Mouse (Mus musculus) MEL (cell line): ENCODE results near the gene 4933428G20Rik.

Experiments used
- CHD2 ChIP-seq: IDR thresholded peaks from 2 replicates; pipeline ENCODE4 v1.6.1; 2011; ENCODE audit warnings: low read length, improper control_type of control experiment
- CTCF ChIP-seq, 3 experiments: IDR thresholded peaks in 2 of 3; conservative IDR thresholded peaks in 1 of 3; 2 replicates each; pipeline ENCODE4 v1.5.1; 2011 to 2012; ENCODE audit warnings: low read length in 3 of 3, low read depth in 2 of 3, mild to moderate bottlenecking in 2 of 3, improper control_type of control experiment in 1 of 3, inconsistent platforms in 1 of 3, mixed read lengths in 1 of 3, moderate library complexity in 1 of 3; ENCODE audit not compliant: control insufficient read depth in 1 of 3, insufficient read depth in 1 of 3, poor library complexity in 1 of 3, severe bottlenecking in 1 of 3
- EP300 ChIP-seq, 2 experiments: IDR thresholded peaks; 2 replicates each; pipeline ENCODE4 v1.6.1; 2011; ENCODE audit warnings: improper control_type of control experiment in 2 of 2, low read length in 2 of 2, low read depth in 1 of 2, mild to moderate bottlenecking in 1 of 2
- GATA1 ChIP-seq: IDR thresholded peaks from 2 replicates; pipeline ENCODE4 v1.6.1; 2011; ENCODE audit warnings: low read depth, low read length, improper control_type of control experiment
- MEF2A ChIP-seq: IDR thresholded peaks from 2 replicates; pipeline ENCODE4 v1.6.1; 2014; ENCODE audit warnings: low read depth, mild to moderate bottlenecking, inconsistent platforms, low read length, improper control_type of control experiment; ENCODE audit not compliant: poor library complexity, insufficient replicate concordance, severe bottlenecking; ENCODE audit errors: extremely low read depth
- MXI1 ChIP-seq: IDR thresholded peaks from 2 replicates; pipeline ENCODE4 v1.6.1; 2011; ENCODE audit warnings: mild to moderate bottlenecking, low read depth, low read length, improper control_type of control experiment
- MYC ChIP-seq: IDR thresholded peaks from 2 replicates; pipeline ENCODE4 v1.6.1; 2011; ENCODE audit warnings: low read depth, mild to moderate bottlenecking, low read length, improper control_type of control experiment, moderate library complexity
- POLR2A ChIP-seq, 2 experiments: IDR thresholded peaks; 2 replicates each; pipeline ENCODE4 v1.6.1; 2011 to 2012; ENCODE audit warnings: low read length in 2 of 2, mild to moderate bottlenecking in 2 of 2, control low read depth in 1 of 2, improper control_type of control experiment in 1 of 2, low read depth in 1 of 2, moderate library complexity in 1 of 2; ENCODE audit not compliant: control insufficient read depth in 1 of 2, insufficient read depth in 1 of 2, poor library complexity in 1 of 2
- POLR2AphosphoS2 ChIP-seq: IDR thresholded peaks from 2 replicates; pipeline ENCODE4 v1.6.1; 2011; ENCODE audit warnings: low read length, improper control_type of control experiment
- SMC3 ChIP-seq: IDR thresholded peaks from 2 replicates; pipeline ENCODE4 v1.6.1; 2011; ENCODE audit warnings: low read depth, low read length, improper control_type of control experiment

DNA sequence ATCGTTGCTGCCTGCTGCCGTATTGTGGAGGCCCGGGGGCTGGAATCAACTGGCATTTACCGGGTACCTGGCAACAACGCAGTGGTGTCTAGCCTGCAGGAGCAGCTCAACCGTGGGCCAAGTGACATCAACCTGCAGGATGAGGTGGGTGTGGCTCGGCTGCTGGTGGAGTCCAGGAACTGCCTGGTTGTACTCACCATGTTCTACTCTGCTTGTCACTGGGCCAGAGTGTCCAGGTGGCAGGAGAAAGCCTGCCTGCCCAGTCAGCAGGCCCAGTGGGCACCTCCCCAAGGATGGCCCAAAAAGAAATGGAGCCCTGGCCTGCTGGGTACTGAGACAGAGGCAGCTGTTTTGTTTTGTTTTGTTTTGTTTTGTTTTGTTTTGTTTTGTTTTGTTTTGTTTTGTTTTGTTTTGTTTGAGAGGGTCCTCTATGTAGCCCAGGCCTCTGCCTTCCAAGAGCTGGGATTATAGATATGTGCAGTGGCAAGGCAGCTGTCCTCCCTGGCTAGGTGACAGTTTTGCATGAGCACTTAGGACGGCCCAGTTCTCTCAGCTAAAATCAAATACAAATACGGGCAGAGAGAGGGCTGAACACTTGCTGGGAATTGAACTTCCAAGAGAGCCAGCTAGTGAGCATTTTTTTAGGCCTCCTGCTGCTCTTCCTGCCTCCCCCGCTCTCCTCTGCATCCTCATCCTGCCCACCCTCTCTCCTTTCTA lies 33.5 kb downstream of the 4933428G20Rik start:
- TF ChIP-seq GATA1 (no peak), MYC (no peak), POLR2A (IDR thresholded peaks at IDR 0.05; ENCODE audit: control insufficient read depth in 1 of 2, insufficient read depth in 1 of 2, low read depth in 1 of 2, low read length in 2 of 2, poor library complexity in 1 of 2) (no peak), CTCF (IDR thresholded peaks at IDR 0.05 in 2 of 3, conservative IDR thresholded peaks at IDR 0.05 in 1 of 3; ENCODE audit: control insufficient read depth in 1 of 3, insufficient read depth in 1 of 3, low read depth in 2 of 3, low read length in 3 of 3, poor library complexity in 1 of 3, severe bottlenecking in 1 of 3) (no peak), EP300 (IDR thresholded peaks at IDR 0.05; ENCODE audit: low read depth in 1 of 2, low read length in 2 of 2) (no peak), POLR2AphosphoS2 (no peak), SMC3 (no peak), CHD2 (no peak), MEF2A (no peak), MXI1 (no peak)
